Mouse (Mus musculus) erythroblast, embryonic 14.5 days (primary cell): ENCODE measurements around the gene Apbb2. TPM values are rescaled to one million over a fixed set of nuclear protein-coding genes. Genes with fewer than 3 reads are reported as not detected.

ENCODE experiments used
- H3K27me3 ChIP-seq: 2 replicates; pipeline ENCODE4 v1.6.1; 2012; ENCODE audit warnings: inconsistent platforms; ENCODE audit not compliant: control insufficient read depth
- H3K36me3 ChIP-seq: 2 replicates; pipeline ENCODE4 v1.6.1; 2012; ENCODE audit warnings: mild to moderate bottlenecking, inconsistent platforms; ENCODE audit not compliant: control insufficient read depth
- H3K4me1 ChIP-seq: 2 replicates; pipeline ENCODE4 v1.6.1; 2012; ENCODE audit warnings: inconsistent platforms; ENCODE audit not compliant: control insufficient read depth
- H3K4me3 ChIP-seq: replicated peaks from 2 replicates; pipeline ENCODE3; 2012; ENCODE audit warnings: moderate library complexity, mild to moderate bottlenecking, inconsistent platforms
- H3K9me3 ChIP-seq: 2 replicates; pipeline ENCODE4 v1.6.1; 2012; ENCODE audit warnings: low read length, inconsistent platforms, mixed read lengths; ENCODE audit not compliant: control insufficient read depth
- GATA1 ChIP-seq: IDR thresholded peaks from 2 replicates; pipeline ENCODE4 v1.6.1; 2012; ENCODE audit warnings: low read length, inconsistent platforms, mixed read lengths
- TAL1 ChIP-seq: IDR thresholded peaks from 3 replicates; pipeline ENCODE4 v1.6.1; 2012; ENCODE audit warnings: low read length, inconsistent platforms, mixed read lengths
- polyA plus RNA-seq: library from polyadenylated mRNA; stranded (reverse); fragments of >175 nt; gene quantifications from 2 replicates; pipeline ENCODE4 v1.2.3, GENCODE M21; 2012

Gene Apbb2
- polyA plus RNA-seq, 1 experiment = 0.06 TPM

DNA sequence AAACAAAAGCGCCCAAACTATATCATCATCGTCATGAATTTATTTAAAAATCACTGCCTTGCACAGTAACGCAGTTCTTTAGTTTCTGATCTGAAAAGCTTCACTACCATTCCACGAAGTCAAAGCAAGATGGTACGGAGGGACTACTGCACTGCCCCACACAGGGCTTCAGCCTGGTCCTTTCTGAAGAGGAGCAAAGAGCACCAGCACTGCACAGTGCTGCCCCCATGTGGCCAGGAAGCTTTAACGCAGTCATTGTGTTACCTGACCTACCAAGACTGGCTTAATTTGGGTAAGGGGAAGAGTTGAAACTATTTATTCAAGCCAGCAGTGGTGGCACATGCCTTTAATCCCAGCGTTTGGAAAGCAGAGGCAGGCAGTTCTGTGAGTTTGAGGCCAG, 249.6 kb downstream of the Apbb2 start:
- Histone ChIP-seq H3K4me1 (no peaks in the 10 kb centered on the region), H3K4me3 (no peak overlapping the region), H3K27me3 (no peaks in the 10 kb centered on the region), H3K36me3 (no peaks in the 10 kb centered on the region; the same call in 1 of the 2 replicates), H3K9me3 (no peaks in the 10 kb centered on the region)
- TF ChIP-seq GATA1 (no peak), TAL1 (no peak)

- H3K27me3 ChIP-seq = no peaks in the 10 kb centered on the region
- H3K4me3 ChIP-seq = no peak overlapping the region
- no peaks in the 10 kb centered on the region for H3K4me1 ChIP-seq
- no peak for TF ChIP-seq TAL1
- no peak for TF ChIP-seq GATA1
- H3K9me3 ChIP-seq = no peaks in the 10 kb centered on the region
- H3K36me3 ChIP-seq = no peaks in the 10 kb centered on the region; the same call in 1 of the 2 replicates
Measured at GRCm38 (mm10) chr5:66367641-66368040, 250.9 kb downstream of the Apbb2 start.

GRCm38 (mm10) chr5:66363274-66364261, 255.0 kb downstream of the Apbb2 start:
- H3K27me3 ChIP-seq = no peaks in the 10 kb centered on the region
- no peak for TF ChIP-seq TAL1
- no peaks in the 10 kb centered on the region; the same call in 1 of the 2 replicates for H3K36me3 ChIP-seq
- no peak overlapping the region for H3K4me3 ChIP-seq
- no peaks in the 10 kb centered on the region for H3K4me1 ChIP-seq
- no peaks in the 10 kb centered on the region for H3K9me3 ChIP-seq

- Histone ChIP-seq H3K36me3 (no peaks in the 10 kb centered on the region; the same call in 1 of the 2 replicates), H3K9me3 (peaks cover under 1% of the 10 kb centered on the region), H3K4me1 (no peaks in the 10 kb centered on the region), H3K4me3 (no peak overlapping the region), H3K27me3 (no peaks in the 10 kb centered on the region)
- TF ChIP-seq TAL1 (no peak), GATA1 (no peak)
Measured at GRCm38 (mm10) chr5:66360739-66361138, 257.8 kb downstream of the Apbb2 start.

- H3K9me3 ChIP-seq = peaks cover 2% of the 10 kb centered on the region
- H3K36me3 ChIP-seq = no peaks in the 10 kb centered on the region; the same call in 1 of the 2 replicates
- no peaks in the 10 kb centered on the region for H3K27me3 ChIP-seq
- no peaks in the 10 kb centered on the region for H3K4me1 ChIP-seq
- no peak for TF ChIP-seq TAL1
- no peak for TF ChIP-seq GATA1
- H3K4me3 ChIP-seq = no peak overlapping the region
Measured at GRCm38 (mm10) chr5:66359742-66360423, 258.7 kb downstream of the Apbb2 start.

DNA sequence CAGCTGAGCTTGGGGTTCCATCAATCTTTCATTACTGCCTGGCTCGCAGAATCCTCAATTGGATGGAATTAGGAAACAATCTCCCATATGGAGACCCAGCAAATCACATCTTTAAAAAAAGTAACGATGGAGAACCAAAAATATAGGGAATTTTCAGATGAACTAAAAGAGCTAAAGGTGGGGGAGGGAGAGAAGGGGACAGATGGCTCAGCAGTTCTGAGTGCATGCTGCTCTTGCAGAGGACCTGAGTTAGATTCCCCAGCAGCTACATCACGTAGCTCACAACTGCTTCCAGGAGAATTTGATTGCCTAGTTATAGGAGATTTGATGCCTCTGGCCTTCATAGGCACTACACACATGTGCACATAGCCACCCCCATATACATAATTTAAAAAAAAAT, 263.4 kb downstream of the Apbb2 start:
- TF ChIP-seq TAL1 (no peak), GATA1 (no peak)

DNA sequence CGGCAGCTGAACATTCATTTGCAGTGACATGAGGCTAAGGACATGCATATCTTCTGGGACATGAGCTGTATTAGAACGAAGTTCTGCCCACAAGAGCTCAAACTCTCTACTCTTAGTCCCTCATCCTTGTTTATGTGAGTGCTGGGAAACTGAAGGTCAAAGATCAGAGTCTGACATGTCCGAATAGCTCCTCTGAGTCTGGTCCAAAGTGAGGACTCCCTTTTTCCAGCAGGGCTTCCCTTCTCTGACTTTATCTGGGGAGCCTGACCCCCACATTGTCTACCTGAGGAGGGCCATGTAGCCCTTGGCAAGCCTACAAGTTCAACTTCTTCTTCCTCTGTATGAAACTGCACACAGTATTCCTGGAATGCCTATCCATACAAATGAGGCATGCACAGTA, 264.7 kb downstream of the Apbb2 start:
- H3K4me1 ChIP-seq = no peaks in the 10 kb centered on the region
- no peak overlapping the region for H3K4me3 ChIP-seq
- no peaks in the 10 kb centered on the region for H3K27me3 ChIP-seq
- TF ChIP-seq TAL1 (no peak), GATA1 (no peak)
- H3K9me3 ChIP-seq = peaks cover 11% of the 10 kb centered on the region
- H3K36me3 ChIP-seq = no peaks in the 10 kb centered on the region; the same call in 1 of the 2 replicates

More for the DNA sequence above, 263.4 kb downstream of the Apbb2 start:
- no peaks in the 10 kb centered on the region for H3K27me3 ChIP-seq
- no peaks in the 10 kb centered on the region for H3K4me1 ChIP-seq
- H3K36me3 ChIP-seq = no peaks in the 10 kb centered on the region; the same call in 1 of the 2 replicates
- H3K9me3 ChIP-seq = peaks cover 11% of the 10 kb centered on the region
- no peak overlapping the region for H3K4me3 ChIP-seq

DNA sequence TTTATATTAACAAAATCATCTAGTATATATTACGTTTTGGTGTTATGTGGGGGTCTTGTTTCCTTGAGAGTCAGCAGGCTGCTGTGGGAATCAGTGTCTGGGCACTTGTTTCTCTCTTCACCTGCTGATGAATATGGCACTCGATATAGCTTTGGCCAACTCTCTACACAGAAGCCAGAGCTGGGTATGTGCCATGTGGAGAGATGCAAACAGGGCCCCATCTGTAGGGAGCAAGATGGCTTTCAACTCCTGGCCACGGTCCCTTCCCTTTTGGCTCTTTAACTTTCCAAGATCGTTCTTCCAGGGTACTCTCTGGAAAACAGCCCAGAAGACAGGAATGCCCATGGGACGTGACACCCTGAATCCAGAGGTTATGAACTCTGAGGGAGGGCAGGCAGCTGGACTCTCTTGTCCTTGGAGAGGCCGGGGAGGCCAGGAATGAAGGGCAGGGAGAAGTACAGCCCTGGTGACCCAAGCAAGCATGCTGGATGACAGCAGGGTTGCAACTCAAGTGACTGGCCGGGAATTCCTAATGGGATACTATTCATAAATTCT, 266.7 kb downstream of the Apbb2 start:
- H3K9me3 ChIP-seq = peaks cover 11% of the 10 kb centered on the region
- no peaks in the 10 kb centered on the region for H3K4me1 ChIP-seq
- no peak for TF ChIP-seq TAL1
- TF ChIP-seq GATA1 = no peak
- H3K4me3 ChIP-seq = no peak overlapping the region
- no peaks in the 10 kb centered on the region; the same call in 1 of the 2 replicates for H3K36me3 ChIP-seq
- H3K27me3 ChIP-seq = no peaks in the 10 kb centered on the region

DNA sequence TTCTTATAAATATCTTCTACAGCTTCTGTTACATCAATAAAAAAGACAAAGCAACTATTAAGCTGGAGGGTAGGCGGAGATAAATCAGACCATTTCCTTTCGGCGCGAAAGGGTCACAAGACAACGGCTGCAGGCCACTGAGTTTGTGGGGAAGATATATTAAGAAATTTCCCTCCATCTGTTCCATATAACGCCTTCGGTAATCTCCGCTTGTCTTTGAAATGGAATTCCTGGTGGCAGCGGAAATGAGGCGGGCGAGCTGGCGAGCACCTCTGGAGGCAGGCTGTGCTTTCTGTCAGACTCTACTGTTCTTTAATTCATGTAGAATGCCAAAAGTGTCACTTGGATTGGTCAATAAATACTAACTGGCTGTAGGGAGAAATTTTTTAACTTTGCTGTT, 267.5 kb downstream of the Apbb2 start:
- TF ChIP-seq TAL1 (no peak), GATA1 (no peak)
- Histone ChIP-seq H3K4me3 (no peak overlapping the region), H3K9me3 (peaks cover 11% of the 10 kb centered on the region), H3K36me3 (no peaks in the 10 kb centered on the region; the same call in 1 of the 2 replicates), H3K27me3 (no peaks in the 10 kb centered on the region), H3K4me1 (no peaks in the 10 kb centered on the region)
